Mouse (Mus musculus) common myeloid progenitor, adult 5-6 weeks (primary cell): Measurements from ENCODE around the gene Cdk17. TPM values are rescaled to one million over a fixed set of nuclear protein-coding genes. Genes with fewer than 3 reads are reported as not detected.
A peak's percentile ranks its signal among the peaks of the same experiment; 100 is the strongest.

Source experiments
- ATAC-seq: replicated peaks from 2 replicates; pipeline ENCODE4 v1.8.0; 2016; ENCODE audit warnings: low read depth, mild to moderate bottlenecking, moderate TSS enrichment, inconsistent platforms; ENCODE audit not compliant: poor library complexity, severe bottlenecking
- total RNA-seq: library from RNA; stranded (forward); fragments of 200-1000, 187-1606 nt; gene quantifications from 2 replicates; pipeline ENCODE4 v1.2.3, GENCODE M21; 2017

The Cdk17 gene
- total RNA-seq, 1 experiment from 2014 or later, result 87.6 TPM

DNA sequence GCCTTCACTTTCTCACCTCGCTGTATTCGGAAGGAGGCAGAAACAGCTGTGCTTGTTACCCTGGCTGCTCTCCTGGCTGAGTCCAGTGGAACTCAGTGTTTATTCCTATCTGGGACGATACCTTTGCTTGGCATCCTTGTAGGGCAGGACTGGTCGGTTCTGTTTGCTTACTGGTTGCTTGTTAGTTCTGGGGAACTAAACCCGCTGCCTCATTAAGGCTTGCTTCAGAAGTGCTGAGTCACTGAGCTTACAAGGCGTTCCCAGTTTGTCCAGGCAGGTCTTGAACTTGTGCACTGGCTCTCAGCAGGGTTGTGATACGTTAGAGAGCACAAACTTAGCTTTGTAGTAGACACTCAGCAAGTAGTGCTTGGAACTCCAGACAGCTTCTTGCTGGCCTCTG, 52.7 kb downstream of the Cdk17 start:
- ATAC-seq, result 0 out of 2 replicates have a peak, but pooled peaks have one; percentile 4

GRCm38 (mm10) chr10:93214251-93214650, 53.6 kb downstream of the Cdk17 start:
- ATAC-seq, result no peak

DNA sequence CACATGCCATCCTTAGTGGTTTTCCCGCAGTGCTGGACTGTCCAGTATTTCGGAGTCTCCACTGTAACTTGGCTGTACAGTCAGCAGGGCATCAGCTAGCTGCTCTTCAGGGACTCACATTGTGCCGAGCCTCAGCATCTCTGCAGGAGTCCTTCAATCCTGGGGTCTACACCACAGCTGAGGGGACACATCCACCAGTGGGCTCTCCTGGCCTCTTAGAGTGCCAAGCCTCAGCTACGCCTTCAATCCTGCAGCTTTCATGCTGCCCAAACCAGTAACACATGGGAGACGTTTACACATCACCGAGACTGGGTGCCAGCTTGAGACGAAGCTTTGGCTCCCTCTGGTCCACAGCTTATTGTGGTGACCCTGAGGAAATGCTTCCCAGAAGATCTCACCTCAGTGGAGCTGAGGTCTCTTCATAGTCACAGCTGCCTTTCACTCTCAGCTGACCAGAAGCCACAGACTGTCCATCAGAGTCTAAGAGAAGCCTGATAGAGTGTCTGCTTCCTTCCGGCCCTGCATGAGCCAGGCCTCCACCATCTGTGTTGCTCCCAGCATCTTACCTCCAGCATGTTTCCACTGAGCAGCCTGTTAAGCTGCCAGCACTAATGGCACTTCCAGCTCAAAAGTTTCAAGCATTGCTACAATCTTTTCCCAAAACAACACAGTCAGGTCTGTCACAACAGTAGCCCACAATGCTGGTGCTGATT, 54.5 kb downstream of the Cdk17 start:
- peak; percentile 71 for ATAC-seq

GRCm38 (mm10) chr10:93225751-93226150, 65.1 kb downstream of the Cdk17 start:
- ATAC-seq, result peak; percentile 73

- ATAC-seq, result no peak
Measured at GRCm38 (mm10) chr10:93227921-93228320, 67.2 kb downstream of the Cdk17 start.

- peak; percentile 78 for ATAC-seq
Measured at GRCm38 (mm10) chr10:93228401-93229007, 67.8 kb downstream of the Cdk17 start.

GRCm38 (mm10) chr10:93231490-93231889, 70.8 kb downstream of the Cdk17 start:
- ATAC-seq, result no peak

DNA sequence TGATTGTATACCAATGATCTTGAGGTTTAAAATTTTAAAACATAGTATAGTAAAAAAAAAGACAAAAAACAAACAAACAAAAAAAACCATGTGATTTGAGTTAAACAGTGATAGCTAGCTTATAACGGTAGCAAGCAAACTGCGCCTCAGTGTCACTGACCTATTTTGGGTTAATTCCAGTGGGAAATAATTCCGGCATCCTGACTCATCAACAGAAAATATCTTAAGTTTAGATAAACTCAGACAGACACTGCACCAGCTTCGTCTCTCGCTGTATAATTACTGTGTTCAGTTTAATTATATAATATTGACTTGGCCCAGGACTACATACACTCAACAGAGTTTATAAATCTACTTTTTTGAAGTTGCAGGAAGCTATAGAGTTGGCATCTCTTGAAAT, 71.2 kb downstream of the Cdk17 start:
- no peak for ATAC-seq

GRCm38 (mm10) chr10:93233665-93234194, 73.1 kb downstream of the Cdk17 start:
- no peak for ATAC-seq

GRCm38 (mm10) chr10:93234692-93235091, 74.0 kb downstream of the Cdk17 start:
- 0 out of 2 replicates have a peak, but pooled peaks have one; percentile 36 for ATAC-seq

GRCm38 (mm10) chr10:93239201-93239806, 78.6 kb downstream of the Cdk17 start:
- no peak for ATAC-seq

DNA sequence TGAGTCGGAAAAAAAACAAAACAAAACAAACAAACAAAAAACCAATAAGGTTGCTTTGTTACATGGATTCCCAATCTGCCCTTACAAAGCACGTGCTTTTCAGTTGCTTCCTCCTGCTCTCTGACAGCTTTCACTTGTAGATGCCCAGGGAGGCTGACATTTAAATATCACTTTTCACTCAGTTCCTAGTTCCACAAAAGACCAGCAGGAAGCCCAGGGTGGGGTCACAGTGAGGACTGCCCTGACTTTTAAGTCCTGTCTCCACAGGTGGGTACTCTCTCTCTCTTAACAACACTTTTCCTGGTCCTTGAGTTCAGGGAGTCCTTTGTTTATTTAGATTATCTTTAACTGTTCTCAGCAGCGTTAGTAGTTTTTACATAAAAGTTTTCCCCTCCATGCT, 81.5 kb downstream of the Cdk17 start:
- ATAC-seq, result no peak

- ATAC-seq, result no peak
Measured at GRCm38 (mm10) chr10:93242861-93243260, 82.2 kb downstream of the Cdk17 start.

DNA sequence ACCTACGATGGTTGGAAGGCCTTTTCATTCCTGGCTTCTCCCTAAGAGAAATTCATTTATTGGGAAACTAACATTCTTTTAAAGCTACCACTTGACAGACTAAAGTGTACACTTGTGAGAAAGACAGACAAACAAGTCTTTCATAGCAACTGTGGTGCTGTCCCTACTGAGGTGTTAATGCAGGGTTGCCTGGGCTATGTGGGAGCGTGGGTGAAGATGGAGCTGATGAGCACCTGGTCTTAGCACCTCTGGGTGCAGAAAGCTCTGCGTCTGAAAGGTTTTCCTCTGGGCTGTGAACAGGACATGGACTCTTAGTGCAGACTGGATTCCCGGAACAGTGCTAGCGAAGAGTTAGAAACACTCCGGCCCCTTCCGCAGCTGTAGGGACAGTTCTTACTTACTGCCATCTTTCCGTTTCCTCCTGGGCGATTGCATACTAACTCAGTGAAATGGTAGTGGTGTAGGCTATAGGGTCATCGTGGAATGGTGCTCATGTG, 83.6 kb downstream of the Cdk17 start:
- no peak for ATAC-seq

GRCm38 (mm10) chr10:93246185-93246920, 85.7 kb downstream of the Cdk17 start:
- ATAC-seq, result peak; percentile 53

DNA sequence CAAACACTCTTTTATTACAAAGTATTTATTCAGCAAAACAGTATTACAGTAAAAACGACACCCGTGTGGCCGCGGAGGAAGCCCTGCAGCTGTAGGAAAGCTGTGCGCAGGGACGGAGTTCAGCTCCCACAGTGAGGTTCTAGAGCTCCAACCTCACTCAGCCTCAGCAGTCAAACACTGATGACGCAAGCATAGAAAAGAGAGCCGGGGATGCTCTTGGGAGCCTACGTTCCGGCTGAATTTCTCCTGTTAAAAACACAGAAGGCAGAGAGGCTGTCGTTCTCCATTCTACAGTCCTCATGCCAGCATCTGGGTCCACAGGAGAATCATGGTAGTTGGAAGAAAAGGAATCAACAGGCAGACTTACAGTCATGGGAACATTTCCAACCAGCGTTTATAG, 86.7 kb downstream of the Cdk17 start:
- no peak for ATAC-seq

GRCm38 (mm10) chr10:93247902-93248301, 87.2 kb downstream of the Cdk17 start:
- ATAC-seq, result no peak

GRCm38 (mm10) chr10:93248416-93248815, 87.7 kb downstream of the Cdk17 start:
- no peak for ATAC-seq

GRCm38 (mm10) chr10:93249901-93250300, 89.2 kb downstream of the Cdk17 start:
- no peak for ATAC-seq
